Mouse (Mus musculus) heart, adult 2 months (tissue): ENCODE results near the gene Cfap97d1.

Experiments used
- CTCF ChIP-seq: fragments of 200-600 bp; IDR thresholded peaks from 2 replicates; pipeline ENCODE4 v1.8.1; 2022; ENCODE audit warnings: antibody characterized with exemption, mild to moderate bottlenecking, moderate library complexity
- POLR2A ChIP-seq: fragments of 200-500 bp; IDR thresholded peaks from 2 replicates; pipeline ENCODE4 v1.6.1; 2011; ENCODE audit warnings: mild to moderate bottlenecking, low read depth, low read length, control low read depth; ENCODE audit not compliant: insufficient read depth

- TF ChIP-seq POLR2A (no peak), CTCF (no peak)
These were observed 32.1 kb downstream of the Cfap97d1 start for GRCm38 (mm10) chr11:102016136-102016535.
